Mouse (Mus musculus) heart, postnatal 10 days (tissue): ENCODE results near the gene Prnd. TPM values are rescaled to one million over a fixed set of nuclear protein-coding genes. Genes with fewer than 3 reads are reported as not detected.

Experiments used
- DNase-seq, 2 experiments: peaks; one replicate each; pipeline ENCODE4 v3.0.0; 2021
- intact Hi-C: fragments of 180-260 bp; cut with DNase I; formaldehyde crosslinking; loops from one replicate; pipeline ENCODE4 v1.15.1; 2025
- total RNA-seq, 2 experiments: library from RNA; stranded (reverse); gene quantifications; 2 replicates each; pipeline ENCODE4 v1.2.3; 2021

Prnd gene
- total RNA-seq, result 10 to 100 TPM; 16.1 to 26.7 TPM

- DNase-seq, result peak; percentile 39 to 45
- intact Hi-C loops, result no loop called here
Observed at GRCm38 (mm10) chr2:131950598-131951095, at the start of gene Prnd. Gene Prnd (plus strand): TSS chr2:131950861.

GRCm38 (mm10) chr2:131902423-131902822 lies 48.2 kb upstream of the Prnd start:
- intact Hi-C loops, result loop anchor here (5.0 kb wide), 1 partner anchor 35 kb away; no protein-coding TSS in a partner anchor
- no peak for DNase-seq

DNA sequence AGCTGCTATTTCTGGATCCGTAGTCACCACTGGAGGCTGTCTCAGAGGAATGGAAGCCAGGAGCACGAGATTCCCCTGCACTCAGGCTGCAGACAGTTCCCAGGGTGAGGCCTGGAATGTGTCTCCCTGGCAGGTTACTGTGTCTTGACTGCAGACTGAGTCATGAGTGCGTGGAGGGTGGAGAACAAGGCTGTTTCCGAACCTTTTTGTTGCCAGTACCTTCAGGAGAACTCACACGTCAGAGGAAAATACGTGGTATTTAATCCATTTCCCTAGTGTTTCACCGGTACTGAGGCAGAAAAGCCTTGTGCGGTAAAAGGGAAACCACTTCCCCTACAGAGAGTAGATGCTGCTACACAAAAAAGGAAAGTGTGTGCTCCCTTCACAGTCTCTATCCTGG lies 47.8 kb upstream of the Prnd start:
- intact Hi-C loops, result loop anchor here (5.0 kb wide), 1 partner anchor 34 kb away; no protein-coding TSS in a partner anchor
- DNase-seq, result peak; percentile 68 to 81

DNA sequence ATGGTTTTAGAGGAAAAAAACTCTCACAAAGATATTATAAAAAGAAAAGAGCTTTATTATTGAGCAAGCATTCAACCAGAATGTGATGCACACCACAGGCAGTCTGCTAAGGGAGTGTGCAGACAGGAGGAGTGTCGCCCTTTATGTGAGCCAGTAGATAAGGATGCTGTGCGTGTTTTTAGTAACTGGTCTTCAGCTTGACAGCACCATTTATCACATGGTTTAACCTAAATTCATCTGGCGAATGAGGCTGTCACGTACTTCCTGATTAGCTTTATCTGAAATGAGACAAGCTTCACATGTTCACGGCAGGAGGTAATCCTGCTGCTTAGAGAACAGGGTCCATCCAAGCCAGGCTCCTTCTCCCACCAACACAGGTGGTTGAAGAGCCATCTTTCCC lies 45.6 kb upstream of the Prnd start:
- no peak for DNase-seq
- intact Hi-C loops, result no loop called here

- intact Hi-C loops, result no loop called here
- DNase-seq, result no peak
Observed at GRCm38 (mm10) chr2:131905776-131906175, 44.9 kb upstream of the Prnd start.

GRCm38 (mm10) chr2:131906266-131906665 lies 44.4 kb upstream of the Prnd start:
- intact Hi-C loops, result no loop called here
- no peak for DNase-seq

DNA sequence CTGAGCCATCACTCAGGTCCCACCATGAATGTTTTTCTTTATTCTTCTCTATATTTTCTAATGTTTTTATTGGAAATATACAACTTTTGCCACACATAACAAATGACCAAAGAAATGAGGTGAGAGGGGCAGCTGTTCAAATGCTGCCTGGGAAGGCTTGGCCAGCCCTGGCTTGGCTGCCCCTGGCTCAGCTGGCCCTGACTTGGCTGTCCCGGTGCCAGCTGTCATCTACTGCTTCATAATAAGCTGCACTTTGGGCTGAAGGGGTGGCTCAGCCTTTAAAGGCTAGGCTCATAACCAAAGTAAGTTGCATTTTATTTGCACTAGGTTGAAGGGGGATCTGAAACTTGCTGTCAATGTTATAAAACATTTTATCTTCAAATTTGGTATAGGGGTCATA lies 43.8 kb upstream of the Prnd start:
- DNase-seq, result peak; percentile 45 to 49
- intact Hi-C loops, result no loop called here

GRCm38 (mm10) chr2:131907311-131907710 lies 43.4 kb upstream of the Prnd start:
- no peak for DNase-seq
- intact Hi-C loops, result no loop called here

DNA sequence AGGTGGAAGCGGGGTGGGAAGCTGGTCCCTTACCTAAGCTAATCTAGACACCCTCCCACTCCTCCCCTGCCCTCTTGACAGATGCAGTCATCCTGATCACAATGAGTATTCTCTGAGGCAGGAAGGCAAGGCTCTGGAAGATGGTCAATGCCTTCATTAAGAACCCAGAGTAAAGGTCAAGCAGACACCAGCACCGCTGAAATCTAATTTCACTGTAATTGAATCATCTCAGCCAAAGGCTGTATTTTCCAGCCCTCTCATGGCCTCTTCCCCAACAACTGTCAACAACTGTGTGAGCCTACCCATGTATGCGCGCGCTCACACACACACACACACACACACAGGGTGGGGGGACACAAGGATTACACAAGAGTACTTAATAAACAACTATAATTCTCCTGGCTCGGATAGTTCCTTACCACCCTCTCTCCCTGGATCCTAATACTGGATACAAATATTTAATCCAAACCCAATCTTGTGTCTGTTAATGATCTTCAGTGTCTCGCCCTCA lies 42.3 kb upstream of the Prnd start:
- DNase-seq, result peak; percentile 32 to 56

GRCm38 (mm10) chr2:131908906-131909305 lies 41.8 kb upstream of the Prnd start:
- intact Hi-C loops, result no loop called here
- no peak for DNase-seq

More for the DNA sequence above, 42.3 kb upstream of the Prnd start:
- intact Hi-C loops, result no loop called here

GRCm38 (mm10) chr2:131909683-131910572 lies 40.7 kb upstream of the Prnd start, which contains the start of the genes Prnp and Prn:
Gene Prnp (plus strand): TSS chr2:131909928.
Gene Prn (plus strand): TSS chr2:131909957.
- DNase-seq, result peak; percentile 92 to 93
- intact Hi-C loops, result no loop called here

- no peak for DNase-seq
- intact Hi-C loops, result no loop called here
Observed at GRCm38 (mm10) chr2:131910847-131911246, 39.8 kb upstream of the Prnd start.

DNA sequence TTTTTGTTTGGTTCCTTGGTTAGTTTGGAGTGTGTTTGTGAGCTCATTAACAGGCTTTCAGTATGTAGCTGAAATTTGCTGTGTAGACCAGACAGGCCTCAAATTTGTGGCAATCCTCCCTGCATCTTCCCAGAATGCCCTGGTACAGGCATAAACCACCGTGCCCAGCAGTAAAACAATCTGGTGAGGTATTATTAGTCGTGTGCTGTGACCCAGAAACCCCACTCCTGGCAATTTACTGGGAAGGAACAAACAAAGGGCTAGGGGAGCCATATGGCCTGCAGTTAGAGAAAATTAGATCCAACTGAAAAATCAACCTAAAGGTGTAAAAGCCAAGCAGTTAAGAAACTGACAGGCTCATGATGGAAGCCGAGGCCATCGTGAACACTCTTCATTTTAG lies 39.3 kb upstream of the Prnd start:
- intact Hi-C loops, result no loop called here
- no peak for DNase-seq

- DNase-seq, result no peak
- intact Hi-C loops, result no loop called here
Observed at GRCm38 (mm10) chr2:131912526-131913258, 38.0 kb upstream of the Prnd start.

- intact Hi-C loops, result no loop called here
- DNase-seq, result no peak
Observed at GRCm38 (mm10) chr2:131932275-131932902, 18.3 kb upstream of the Prnd start.

DNA sequence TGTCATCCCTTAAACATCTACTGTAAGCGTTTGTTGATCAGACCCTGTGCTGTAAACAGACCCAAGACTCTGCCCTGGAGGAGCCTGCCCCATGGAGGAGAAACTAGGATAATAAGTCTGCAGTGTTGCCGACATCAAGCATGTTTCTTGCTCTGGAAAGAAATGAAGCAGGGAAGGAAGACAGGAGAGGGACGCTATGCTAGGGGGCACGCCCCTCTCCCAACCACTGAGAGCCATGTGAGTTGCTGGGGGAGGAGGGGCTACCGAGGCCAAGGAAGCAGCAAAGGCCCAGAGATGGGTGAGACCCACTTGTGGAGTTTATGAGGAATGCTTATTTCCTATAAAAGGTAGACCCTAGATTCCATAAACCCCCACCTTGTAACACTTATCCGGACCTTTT lies 17.6 kb upstream of the Prnd start:
- DNase-seq, result no peak
- intact Hi-C loops, result no loop called here

GRCm38 (mm10) chr2:131933598-131933997 lies 17.1 kb upstream of the Prnd start:
- peak; percentile 34 to 50 for DNase-seq
- intact Hi-C loops, result no loop called here

DNA sequence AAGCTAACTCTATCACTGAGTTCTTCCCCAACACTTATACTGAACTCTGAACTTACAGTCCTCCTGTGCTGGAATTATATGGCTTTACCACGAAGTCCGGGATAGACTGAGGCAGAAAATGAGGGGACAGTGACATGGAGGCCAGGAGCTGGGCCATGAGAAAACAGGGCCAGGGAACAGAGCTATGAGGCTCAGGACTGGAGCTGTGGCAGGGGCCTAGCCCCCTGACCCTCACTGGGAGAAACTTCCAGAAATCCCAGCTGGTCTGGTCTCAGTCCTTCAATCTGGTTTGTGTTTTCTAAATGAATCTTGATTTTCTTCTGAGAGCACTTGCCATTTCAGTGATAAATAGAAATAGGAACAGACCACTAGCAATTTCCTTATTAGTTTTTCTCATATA lies 16.4 kb upstream of the Prnd start:
- DNase-seq, result no peak
- intact Hi-C loops, result no loop called here

DNA sequence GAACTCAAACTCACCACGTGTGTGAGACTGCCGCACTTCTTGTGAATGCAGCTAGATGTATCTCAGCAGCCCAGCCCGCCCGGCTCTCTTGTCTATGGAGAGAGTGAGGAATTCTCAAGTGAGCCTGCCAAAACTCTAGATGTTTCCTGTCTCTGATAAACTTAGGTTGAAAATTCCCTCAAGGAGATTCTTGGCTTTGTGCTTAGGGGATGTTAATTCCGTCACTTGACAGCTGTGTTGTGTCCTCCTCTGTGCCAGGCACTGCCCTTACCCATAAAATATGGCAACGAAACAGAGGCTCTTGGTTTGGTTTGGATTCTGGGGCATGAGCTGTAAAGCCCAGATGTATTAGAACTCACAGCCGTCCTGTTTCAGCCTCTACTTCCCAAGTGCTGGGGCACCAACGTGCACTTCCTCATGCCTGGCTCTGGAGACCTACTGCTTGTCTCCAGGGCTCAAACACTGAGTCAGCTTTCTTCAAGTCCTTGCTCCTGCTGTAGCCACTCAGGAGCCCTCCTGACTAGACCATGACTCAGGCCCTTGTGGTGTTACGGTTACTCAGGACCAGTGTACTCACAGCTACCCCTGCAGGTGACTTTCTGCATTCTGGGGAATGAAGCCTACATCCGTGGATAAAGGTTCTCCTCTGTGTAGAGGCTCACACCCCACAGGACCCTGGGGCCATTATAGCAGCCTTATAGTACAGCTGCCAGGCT lies 15.1 kb upstream of the Prnd start:
- intact Hi-C loops, result loop anchor here (5.0 kb wide), 1 partner anchor 33 kb away; no protein-coding TSS in a partner anchor
- DNase-seq, result peak; percentile 62 to 63

- intact Hi-C loops, result loop anchor here (5.0 kb wide), 1 partner anchor 34 kb away; no protein-coding TSS in a partner anchor
- no peak for DNase-seq
Observed at GRCm38 (mm10) chr2:131936410-131936809, 14.3 kb upstream of the Prnd start.
